Mouse (Mus musculus) splenic B cell, adult 2 months (primary cell): ENCODE data around the gene Caln1.

Source experiments
- DNase-seq: peaks from one replicate; pipeline ENCODE4 v3.0.0-alpha.2; 2011; ENCODE audit warnings: low read depth, low spot score
- H3K27me3 ChIP-seq: 2 replicates; pipeline ENCODE4 v1.6.1; 2012; ENCODE audit warnings: mild to moderate bottlenecking, low read length, moderate library complexity, mixed read lengths; ENCODE audit not compliant: control insufficient read depth, poor library complexity, insufficient read depth, severe bottlenecking
- H3K36me3 ChIP-seq: 2 replicates; pipeline ENCODE4 v1.6.1; 2012; ENCODE audit warnings: mild to moderate bottlenecking, low read length, moderate library complexity, mixed read lengths; ENCODE audit not compliant: control insufficient read depth, poor library complexity, insufficient read depth, severe bottlenecking

Gene Caln1

DNA sequence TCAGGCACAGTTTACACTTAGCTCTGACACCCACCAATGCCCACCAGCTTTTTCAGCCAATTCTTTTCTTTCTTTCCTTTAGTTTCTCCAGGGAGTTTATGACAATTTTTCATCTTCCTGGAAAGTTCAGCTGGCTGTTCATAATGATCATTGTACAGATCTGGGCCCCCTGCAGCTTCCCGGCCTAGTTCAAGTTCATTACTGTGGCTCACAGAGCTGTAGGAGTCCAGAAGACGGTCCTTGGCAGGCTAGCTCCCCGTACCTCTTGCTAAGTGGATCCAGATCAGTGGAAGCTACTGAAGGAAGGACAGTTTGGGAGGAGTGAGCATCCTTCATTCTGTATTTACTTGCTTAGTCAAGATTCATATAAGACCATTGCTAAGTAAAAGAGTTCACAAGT is 288.9 kb downstream of the Caln1 start:
- DNase-seq = no peak
- Histone ChIP-seq H3K27me3 (no peaks in the 10 kb centered on the region), H3K36me3 (no peaks in the 10 kb centered on the region)

DNA sequence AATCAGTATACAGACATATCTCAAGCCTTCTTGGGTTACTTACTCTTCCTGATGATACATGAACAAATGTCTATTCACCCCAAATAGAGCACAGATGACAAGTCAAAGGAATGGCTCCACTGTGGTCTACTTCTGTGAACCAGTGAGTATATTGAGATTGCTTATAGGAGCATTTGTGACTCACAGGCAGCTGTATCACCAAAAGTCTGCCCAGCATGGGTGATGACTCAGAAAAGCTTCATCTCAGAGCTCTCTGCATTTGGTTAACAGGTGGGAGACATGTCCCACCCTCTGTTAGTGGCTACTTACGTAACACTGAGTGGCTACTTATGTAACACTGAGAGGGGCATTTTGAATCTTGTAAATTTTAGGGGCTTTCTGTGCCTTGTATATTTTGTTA is 296.8 kb downstream of the Caln1 start:
- H3K36me3 ChIP-seq = no peaks in the 10 kb centered on the region
- no peak for DNase-seq
- H3K27me3 ChIP-seq = no peaks in the 10 kb centered on the region

DNA sequence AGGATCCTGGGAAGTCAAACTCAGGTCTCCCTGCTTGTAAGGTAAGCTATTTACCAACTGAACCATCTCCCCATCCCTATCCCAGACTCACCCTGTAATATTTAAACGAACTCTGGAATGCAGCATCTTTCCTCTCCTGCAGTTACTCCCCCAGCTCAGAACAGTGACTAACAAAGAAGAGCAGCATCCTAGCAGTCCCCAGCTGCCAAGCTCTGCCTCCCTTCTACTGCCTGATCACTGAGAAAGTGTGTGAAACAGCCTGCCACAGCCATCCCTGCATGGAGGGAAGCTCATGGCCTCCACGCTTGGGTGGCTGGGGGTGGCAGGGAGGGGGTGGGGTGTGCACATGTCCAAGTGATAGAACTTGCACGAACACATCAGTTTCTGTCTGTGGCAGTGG is 303.3 kb downstream of the Caln1 start:
- Histone ChIP-seq H3K36me3 (no peaks in the 10 kb centered on the region), H3K27me3 (no peaks in the 10 kb centered on the region)
- no peak for DNase-seq

DNA sequence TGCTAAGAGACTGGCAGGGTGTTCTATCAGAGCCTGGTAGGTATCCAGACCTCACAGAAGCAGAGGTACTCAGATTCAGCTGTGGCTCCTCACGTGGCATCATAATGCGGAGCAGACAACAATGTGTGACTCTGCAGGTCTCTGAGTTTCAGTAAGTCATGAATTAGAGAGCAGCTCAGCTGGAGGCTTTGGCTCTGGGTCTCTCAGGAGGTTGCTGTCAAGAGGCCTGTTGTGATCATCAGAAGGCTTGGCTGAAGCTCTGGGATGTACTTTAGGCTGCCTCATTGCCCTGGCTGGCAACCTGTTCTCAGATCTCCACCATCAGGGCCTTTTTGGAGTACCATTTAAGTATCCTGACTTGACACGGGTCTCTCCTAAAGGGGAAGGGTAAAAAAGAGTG is 303.8 kb downstream of the Caln1 start:
- DNase-seq = no peak
- Histone ChIP-seq H3K36me3 (no peaks in the 10 kb centered on the region), H3K27me3 (no peaks in the 10 kb centered on the region)

DNA sequence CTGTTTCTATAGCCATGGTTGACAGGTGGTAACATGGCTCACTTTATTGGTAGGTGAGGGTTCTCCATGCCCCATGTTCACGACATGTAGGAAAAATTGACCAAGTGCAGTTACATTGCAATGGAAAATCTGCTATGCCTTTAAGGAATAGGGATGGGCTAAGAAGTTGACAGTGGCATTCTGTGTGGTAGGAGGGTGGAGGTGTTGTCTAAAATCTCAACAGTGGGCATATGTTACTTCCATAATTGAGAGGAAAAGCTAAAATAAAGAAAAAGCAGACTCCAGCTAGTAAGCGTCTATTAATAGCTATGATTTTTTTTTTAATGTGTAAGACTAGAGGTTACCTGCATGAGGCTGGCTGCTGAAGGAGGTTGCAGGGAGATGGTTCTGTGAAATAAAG is 308.6 kb downstream of the Caln1 start:
- Histone ChIP-seq H3K36me3 (no peaks in the 10 kb centered on the region), H3K27me3 (no peaks in the 10 kb centered on the region)
- DNase-seq = no peak

DNA sequence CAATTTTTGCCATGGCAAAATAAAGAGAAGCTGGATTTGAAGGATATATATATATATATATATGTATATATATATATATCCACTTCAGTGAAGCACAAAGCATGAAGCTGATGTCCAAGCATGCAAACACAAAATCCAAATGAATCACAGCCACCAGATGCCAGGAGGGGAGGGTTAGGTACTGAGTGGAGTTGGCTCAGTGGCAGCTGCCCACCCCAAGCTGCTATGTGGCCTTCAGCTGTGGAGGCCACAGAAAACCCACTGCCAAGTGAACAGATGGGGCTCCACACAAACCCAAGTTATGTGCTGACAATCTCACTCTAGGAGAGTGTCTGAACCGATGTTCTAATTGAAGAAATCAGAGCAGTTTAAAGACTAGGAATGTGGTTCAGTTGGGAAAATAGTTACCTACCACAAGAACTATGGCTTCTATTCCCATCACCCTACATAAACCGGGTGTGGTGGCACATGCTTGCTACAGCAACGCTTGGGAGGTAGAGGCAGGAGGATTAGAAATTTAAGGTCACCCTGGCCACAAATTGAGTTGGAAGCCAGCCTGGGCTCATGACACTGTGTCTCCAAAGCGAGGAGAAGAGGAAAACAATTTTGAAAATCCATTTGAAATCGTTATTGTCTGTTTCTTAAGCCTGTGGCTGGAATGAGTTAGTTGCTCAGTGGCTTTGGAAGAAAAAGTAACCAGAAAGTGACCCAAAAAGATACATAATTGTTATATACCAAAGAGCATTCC is 316.8 kb downstream of the Caln1 start:
- Histone ChIP-seq H3K27me3 (no peaks in the 10 kb centered on the region), H3K36me3 (no peaks in the 10 kb centered on the region)
- no peak for DNase-seq

DNA sequence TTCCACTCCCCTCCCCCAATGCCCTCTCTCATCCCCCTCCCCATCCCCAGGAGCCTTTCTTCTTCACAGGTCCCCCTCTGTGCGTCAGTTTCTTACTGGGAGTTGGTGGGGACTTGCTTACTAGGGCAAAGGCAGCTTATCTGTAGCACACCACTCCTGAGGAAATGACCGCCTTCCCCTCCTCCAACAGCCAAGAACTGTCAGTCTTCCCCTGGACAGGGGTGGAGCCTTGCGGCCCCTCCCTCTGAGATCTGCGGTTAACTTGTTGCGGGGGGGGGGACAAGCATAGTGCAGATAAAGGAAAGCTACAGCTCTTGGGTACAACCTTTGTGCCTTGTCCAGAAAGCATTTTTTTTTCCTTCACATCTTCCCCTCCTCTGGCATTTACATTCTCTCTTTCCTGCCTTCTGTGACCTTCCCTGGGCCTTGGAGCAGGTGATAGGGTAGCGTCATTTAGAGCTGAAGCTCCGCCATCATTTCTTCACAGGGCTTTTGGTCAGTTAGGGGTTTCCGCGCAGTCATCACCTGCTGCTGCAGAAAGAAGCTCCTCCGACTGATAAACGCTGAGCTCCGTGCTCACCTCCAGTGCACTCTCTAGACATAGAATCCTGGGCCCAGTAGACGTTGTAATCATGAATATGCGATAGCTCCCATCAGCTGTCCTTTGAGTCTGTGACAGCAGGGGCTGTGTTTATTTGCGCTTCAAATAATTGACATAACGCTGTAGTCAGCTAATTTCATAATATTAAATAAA is 319.3 kb downstream of the Caln1 start:
- Histone ChIP-seq H3K36me3 (no peaks in the 10 kb centered on the region), H3K27me3 (no peaks in the 10 kb centered on the region)
- DNase-seq = no peak

DNA sequence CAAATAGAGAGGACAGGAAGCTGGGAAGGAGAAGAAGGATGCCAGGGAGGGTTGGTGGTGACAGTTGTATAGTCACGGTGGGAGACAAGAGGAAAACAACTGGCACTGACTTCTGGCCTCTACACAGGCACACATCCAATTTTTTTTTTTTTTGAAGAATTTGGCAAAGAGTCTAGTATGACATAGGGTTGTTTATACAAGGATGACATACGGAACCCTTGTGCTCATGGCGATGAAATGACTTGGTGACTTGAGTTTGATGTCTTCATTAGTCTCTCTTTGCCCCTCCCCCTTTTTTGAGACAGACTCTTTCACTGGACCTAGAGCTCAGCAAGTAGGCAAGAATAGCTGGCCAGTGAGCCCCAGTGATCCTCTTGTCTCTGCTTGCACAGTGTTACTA is 322.1 kb downstream of the Caln1 start:
- Histone ChIP-seq H3K36me3 (no peaks in the 10 kb centered on the region), H3K27me3 (no peaks in the 10 kb centered on the region)
- no peak for DNase-seq

DNA sequence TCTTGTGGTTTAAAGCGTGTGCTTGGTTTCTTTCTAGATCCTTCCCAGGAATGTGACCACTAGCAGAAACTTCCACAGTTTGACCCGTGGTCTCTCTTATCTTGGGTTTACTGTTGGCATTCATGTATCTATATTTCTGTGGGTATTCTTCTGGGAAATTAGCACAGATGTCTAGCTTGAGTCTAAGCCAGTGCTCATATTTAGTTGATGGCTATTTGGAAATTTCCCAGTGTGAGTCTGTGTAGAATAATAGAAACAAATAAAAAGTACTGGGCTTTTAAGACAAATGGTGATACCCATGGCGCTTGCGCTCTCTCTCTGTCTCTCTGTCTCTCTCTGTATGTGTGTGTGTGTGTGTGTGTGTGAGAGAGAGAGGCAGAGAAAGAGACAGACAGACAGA is 330.2 kb downstream of the Caln1 start:
- Histone ChIP-seq H3K27me3 (no peaks in the 10 kb centered on the region), H3K36me3 (no peaks in the 10 kb centered on the region)
- DNase-seq = no peak

DNA sequence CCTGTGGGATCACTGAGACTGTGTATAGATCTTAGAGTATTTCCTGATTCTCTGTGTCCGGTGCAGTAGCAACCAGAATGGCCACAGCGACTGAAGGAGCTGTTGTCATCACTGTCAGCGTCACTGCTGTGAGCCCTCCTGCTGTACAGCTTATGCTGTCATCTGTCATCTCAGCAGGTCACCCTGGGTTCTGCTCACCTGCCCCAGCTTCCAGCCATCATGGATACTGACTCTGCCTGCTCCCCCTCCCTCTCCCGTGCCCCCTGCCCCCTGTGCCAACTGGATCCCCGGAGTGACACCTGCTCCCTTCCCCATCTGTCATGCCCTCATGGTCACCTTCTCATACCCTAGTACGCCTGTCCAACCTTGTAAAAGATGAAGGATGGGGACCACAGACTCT is 332.5 kb downstream of the Caln1 start:
- DNase-seq = no peak
- no peaks in the 10 kb centered on the region for H3K27me3 ChIP-seq

DNA sequence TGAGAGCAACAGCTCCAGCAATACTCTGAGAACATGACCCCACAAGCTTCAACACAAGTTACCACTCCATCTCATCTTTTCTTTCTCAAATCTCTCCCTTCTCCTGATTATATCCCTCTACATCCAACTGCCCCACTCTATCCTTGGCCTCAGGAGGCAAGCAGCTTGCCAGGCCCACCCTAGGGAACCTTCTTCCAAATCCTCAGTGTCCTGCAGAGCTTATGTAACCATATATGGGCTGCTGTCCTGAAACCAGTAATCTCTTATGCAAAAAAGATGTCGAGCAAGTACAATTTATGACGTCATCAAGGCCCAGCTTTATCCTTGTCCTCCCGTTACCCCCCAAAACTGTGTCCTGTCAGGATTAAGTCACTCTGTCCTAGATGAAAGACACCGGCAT is 333.1 kb downstream of the Caln1 start:
- Histone ChIP-seq H3K27me3 (no peaks in the 10 kb centered on the region), H3K36me3 (no peaks in the 10 kb centered on the region)
- DNase-seq = no peak

More for the DNA sequence above, 332.5 kb downstream of the Caln1 start:
- H3K36me3 ChIP-seq = no peaks in the 10 kb centered on the region

DNA sequence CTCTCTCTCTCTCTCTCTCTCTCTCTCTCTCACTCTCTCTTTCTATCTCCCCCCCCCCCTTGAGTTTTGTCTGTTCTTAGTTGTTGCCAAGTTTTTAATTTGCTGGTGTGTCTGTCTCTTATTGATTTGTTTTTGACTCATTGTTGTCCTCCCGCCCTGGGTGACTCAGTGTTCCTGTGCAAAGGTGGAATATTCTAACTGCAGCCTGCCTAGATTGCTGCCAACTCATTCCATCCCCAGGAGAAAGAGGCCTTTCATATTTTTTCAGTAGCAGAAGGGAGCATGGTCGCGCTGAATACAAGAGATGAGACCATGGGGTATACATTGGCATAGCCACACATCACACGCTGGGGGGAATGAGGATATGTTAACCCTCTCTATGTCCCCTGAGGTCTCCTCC is 335.6 kb downstream of the Caln1 start:
- DNase-seq = no peak
- no peaks in the 10 kb centered on the region for H3K36me3 ChIP-seq
- H3K27me3 ChIP-seq = no peaks in the 10 kb centered on the region

DNA sequence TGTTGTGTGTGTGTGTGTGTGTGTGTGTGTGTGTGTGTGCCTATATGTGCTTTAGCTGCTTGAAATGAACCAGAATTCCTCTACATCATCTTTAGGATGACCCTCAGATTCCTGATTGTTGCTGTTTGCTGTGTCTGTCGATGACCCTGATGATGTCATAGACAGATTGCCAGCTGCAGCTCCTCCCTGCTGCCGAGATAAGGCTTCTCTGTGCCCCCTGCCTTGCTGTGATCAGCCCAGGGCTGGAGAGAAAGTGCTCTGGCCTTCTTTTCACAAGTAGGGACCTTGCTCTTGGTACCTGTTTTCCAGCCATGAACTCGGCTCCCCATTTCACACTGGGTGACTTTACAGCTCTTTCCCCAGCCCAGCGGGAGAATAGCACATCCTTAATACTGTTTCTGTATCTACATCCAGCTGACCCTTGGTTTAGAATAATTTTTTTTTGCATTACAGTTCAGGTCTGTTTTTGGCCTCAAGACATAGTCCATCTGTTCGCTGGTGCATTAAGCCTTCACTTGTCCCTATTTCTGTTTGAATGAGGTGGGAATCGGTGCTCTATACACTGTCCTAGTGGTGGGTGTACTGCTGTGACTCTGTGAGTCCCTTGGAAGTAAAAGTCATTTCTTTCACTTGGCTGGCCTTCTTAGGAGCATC is 337.1 kb downstream of the Caln1 start:
- DNase-seq = no peak
- H3K27me3 ChIP-seq = no peaks in the 10 kb centered on the region
- no peaks in the 10 kb centered on the region for H3K36me3 ChIP-seq

DNA sequence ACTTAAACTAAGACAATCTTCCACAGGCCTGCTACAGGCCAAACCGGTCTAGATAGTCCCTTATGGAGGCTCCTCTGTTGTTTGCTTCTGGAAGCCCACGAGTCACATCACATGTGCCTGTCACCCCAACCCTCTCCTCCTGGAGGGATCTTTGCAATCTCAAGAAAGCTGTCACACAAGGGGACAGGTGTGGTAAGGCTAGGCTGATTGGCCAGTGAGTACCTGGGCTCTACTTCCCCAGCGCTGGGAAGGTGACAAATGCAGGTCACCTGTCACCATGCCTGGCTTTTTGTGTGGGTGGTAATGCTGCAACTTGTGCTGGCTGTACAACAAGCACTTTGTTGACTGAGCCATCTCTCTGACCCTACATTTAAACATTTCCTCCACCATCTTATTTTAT is 338.5 kb downstream of the Caln1 start:
- H3K36me3 ChIP-seq = no peaks in the 10 kb centered on the region
- no peaks in the 10 kb centered on the region for H3K27me3 ChIP-seq
- no peak for DNase-seq

DNA sequence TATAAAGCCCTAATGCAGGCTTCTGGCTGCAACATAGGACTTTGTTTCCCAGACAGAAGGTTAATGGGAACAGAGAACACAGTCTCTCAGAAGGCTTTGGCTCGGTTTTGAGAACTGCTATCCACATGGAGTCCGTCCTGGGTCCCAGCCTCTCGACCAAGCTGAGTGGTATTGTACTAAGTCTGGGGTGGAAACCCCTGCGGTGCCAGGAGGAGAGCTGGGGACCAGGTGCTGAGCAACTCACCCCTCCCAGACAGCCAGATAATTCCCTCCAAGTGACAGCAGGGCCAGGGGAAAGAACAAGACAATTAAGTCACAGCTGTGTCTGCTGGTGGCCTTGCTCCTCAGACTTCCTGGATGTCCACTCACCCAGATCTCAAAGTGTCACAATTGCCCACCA is 339.4 kb downstream of the Caln1 start:
- no peaks in the 10 kb centered on the region for H3K36me3 ChIP-seq
- H3K27me3 ChIP-seq = no peaks in the 10 kb centered on the region
- no peak for DNase-seq
